Mouse (Mus musculus) neural tube, embryonic 11.5 days (tissue): ENCODE data around the gene Slc30a5. TPM values are rescaled to one million over a fixed set of nuclear protein-coding genes. Genes with fewer than 3 reads are reported as not detected.
A peak's percentile ranks its signal among the peaks of the same experiment; 100 is the strongest.
"Not testable (repeated sequence)": the region's sequence is repeated elsewhere in the genome, so short reads cannot be mapped to it uniquely, and the experiment has no call there.

ENCODE experiments used
- ATAC-seq: fragments of 200-750 bp; cut with Nextera tagmentation; 2 replicates; pipeline ENCODE4 v1.8.0; 2017; ENCODE audit warnings: moderate number of reproducible peaks, mild to moderate bottlenecking, moderate TSS enrichment, moderate library complexity; ENCODE audit not compliant: insufficient read depth, low FRiP score, low TSS enrichment
- DNase-seq: peaks from one replicate; pipeline ENCODE4 v3.0.0-alpha.2; 2015; ENCODE audit warnings: low spot score
- H3K27ac ChIP-seq: fragments of 300-500 bp; sonication (generic); 2 replicates; pipeline ENCODE4 v1.5.1; 2014; ENCODE audit warnings: low read depth, mild to moderate bottlenecking, low read length
- H3K27me3 ChIP-seq: fragments of 300-500 bp; sonication (generic); 2 replicates; pipeline ENCODE4 v1.6.1; 2014; ENCODE audit warnings: mild to moderate bottlenecking, low read length, mixed read lengths; ENCODE audit not compliant: control insufficient read depth, insufficient read depth
- H3K36me3 ChIP-seq: fragments of 300-500 bp; sonication (generic); 2 replicates; pipeline ENCODE4 v1.6.1; 2014; ENCODE audit warnings: mild to moderate bottlenecking, low read length, moderate library complexity, mixed read lengths; ENCODE audit not compliant: control insufficient read depth, insufficient read depth
- H3K4me1 ChIP-seq: fragments of 300-500 bp; sonication (generic); 2 replicates; pipeline ENCODE4 v1.6.1; 2014; ENCODE audit warnings: low read length, mixed read lengths; ENCODE audit not compliant: control insufficient read depth, insufficient read depth
- H3K4me2 ChIP-seq: fragments of 300-500 bp; sonication (generic); 2 replicates; pipeline ENCODE4 v1.6.1; 2014; ENCODE audit warnings: low read depth, mild to moderate bottlenecking, moderate library complexity
- H3K4me3 ChIP-seq: fragments of 300-500 bp; sonication (generic); 2 replicates; pipeline ENCODE4 v1.5.1; 2014; ENCODE audit warnings: low read depth, low read length
- H3K9ac ChIP-seq: fragments of 300-500 bp; sonication (generic); 2 replicates; pipeline ENCODE4 v1.6.1; 2014; ENCODE audit warnings: mild to moderate bottlenecking, low read length
- H3K9me3 ChIP-seq: fragments of 300-500 bp; sonication (generic); 2 replicates; pipeline ENCODE4 v1.6.1; 2016; ENCODE audit warnings: low read length; ENCODE audit not compliant: control insufficient read depth
- WGBS: fragments of 180-500 bp; shearing (Covaris S2); extraction: QIAGEN DNeasy Blood & Tissue Kit; methylation state at CpG from one replicate; pipeline ENCODE4 v1.1.7; 2014; 5-methylcytosine and 5-hydroxymethylcytosine counted together
- polyA plus RNA-seq: library from polyadenylated mRNA; unstranded; fragments of >200 nt; fragmentation: Nextera tagmentation; extraction: Ambion mirVana; gene quantifications from 2 replicates; pipeline ENCODE4 v1.2.1, GENCODE M21; 2014

The Slc30a5 gene
- polyA plus RNA-seq, 1 experiment from 2014 or later: 48.2 TPM

DNA sequence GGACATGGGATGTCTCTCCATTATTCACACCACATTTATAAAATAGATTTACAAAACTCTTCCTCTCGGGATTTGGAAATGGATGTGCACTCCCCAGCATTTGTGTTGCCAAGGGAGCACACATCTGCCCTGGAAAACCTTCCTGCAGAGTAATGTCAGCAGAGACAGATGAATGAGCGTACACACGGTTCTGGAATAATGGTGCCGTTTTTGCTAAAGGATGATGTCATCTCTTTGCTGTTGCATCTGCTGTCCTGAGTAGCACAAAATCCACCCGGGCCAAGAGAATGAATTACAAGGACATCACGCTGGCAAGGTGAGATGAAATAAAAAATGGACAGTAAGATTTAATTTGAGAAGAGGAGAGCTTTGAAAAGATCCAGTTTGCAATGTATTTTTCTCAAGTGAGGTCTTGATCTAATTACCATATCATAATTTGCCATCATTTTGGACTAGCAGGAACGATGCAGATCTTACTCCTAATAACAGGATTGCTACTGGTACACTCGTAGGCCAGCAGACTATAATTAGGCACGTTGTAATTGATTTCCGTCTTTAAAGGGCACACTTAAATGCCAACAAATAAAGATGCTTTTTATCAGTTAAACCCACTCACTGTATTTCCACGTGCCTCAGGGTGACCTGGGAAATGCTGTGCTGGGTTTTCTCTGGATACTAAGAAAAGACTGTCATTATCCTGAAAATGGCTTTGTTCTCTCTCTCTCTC lies 38.4 kb upstream of the Slc30a5 start:
- ATAC-seq: no peak
- no peak overlapping the region for H3K27ac ChIP-seq

DNA sequence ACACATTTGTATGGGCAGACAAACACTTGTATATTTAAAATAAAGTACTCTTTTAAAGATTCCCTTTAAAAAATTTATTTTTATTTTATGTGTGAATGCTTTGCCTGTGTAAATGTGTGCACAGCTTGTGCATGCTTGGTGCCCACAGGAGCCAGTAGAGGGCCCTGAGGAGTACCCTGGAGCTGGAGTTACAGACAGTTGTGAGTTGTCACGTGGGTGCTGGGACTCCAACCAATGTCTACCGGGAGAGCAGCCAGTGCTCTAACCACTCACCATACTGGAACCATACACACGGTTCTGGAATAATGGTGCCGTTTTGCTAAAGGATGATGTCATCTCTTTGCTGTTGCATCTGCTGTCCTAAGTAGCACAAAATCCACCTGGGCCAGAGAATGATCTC lies 36.6 kb upstream of the Slc30a5 start:
- ATAC-seq: no peak
- Histone ChIP-seq H3K36me3 (no peaks in the 10 kb centered on the region), H3K4me1 (no peaks in the 10 kb centered on the region), H3K9me3 (no peaks in the 10 kb centered on the region), H3K9ac (no peak overlapping the region), H3K27ac (no peak overlapping the region), H3K27me3 (no peaks in the 10 kb centered on the region), H3K4me3 (no peak overlapping the region), H3K4me2 (no peak overlapping the region)
- 75% methylated on average over 4 of the region's 4 CpGs for WGBS
- DNase-seq: no peak

More for the DNA sequence above, 38.4 kb upstream of the Slc30a5 start:
- Histone ChIP-seq H3K4me1 (no peaks in the 10 kb centered on the region), H3K9me3 (no peaks in the 10 kb centered on the region), H3K9ac (no peak overlapping the region), H3K4me2 (no peak overlapping the region), H3K36me3 (no peaks in the 10 kb centered on the region), H3K27me3 (no peaks in the 10 kb centered on the region), H3K4me3 (no peak overlapping the region)
- 63% methylated on average over 11 of the region's 11 CpGs for WGBS
- no peak for DNase-seq

DNA sequence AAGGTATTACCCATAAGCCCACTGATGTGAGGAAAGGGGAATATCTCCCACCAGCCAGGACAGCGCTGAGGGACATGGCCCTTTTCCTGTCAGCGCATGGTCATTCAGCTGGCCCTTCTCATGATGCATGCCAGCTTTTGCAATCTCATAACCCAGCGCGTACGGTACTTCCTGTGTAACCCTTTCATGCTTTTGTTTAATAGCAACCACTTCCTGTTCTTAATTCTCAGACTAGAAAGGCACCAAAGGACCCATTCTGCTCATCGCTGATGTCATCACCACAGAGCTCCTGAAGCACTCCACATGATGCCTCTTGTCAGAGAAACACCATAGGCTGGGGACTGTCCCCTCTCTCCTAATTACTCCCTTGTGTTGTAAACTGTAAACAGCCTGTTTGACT lies 33.1 kb upstream of the Slc30a5 start:
- WGBS: 84% methylated on average over 6 of the region's 6 CpGs
- Histone ChIP-seq H3K36me3 (no peaks in the 10 kb centered on the region), H3K4me1 (no peaks in the 10 kb centered on the region), H3K4me2 (no peak overlapping the region), H3K27ac (no peak overlapping the region), H3K27me3 (no peaks in the 10 kb centered on the region), H3K9ac (no peak overlapping the region), H3K4me3 (no peak overlapping the region), H3K9me3 (no peaks in the 10 kb centered on the region)
- no peak for DNase-seq
- no peak for ATAC-seq

GRCm38 (mm10) chr13:100865744-100866143 lies 32.5 kb upstream of the Slc30a5 start:
- Histone ChIP-seq H3K9ac (no peak overlapping the region), H3K27ac (no peak overlapping the region), H3K36me3 (no peaks in the 10 kb centered on the region), H3K4me2 (no peak overlapping the region), H3K4me3 (no peak overlapping the region), H3K9me3 (no peaks in the 10 kb centered on the region), H3K27me3 (no peaks in the 10 kb centered on the region), H3K4me1 (no peaks in the 10 kb centered on the region)
- DNase-seq (no peak), ATAC-seq (no peak)

DNA sequence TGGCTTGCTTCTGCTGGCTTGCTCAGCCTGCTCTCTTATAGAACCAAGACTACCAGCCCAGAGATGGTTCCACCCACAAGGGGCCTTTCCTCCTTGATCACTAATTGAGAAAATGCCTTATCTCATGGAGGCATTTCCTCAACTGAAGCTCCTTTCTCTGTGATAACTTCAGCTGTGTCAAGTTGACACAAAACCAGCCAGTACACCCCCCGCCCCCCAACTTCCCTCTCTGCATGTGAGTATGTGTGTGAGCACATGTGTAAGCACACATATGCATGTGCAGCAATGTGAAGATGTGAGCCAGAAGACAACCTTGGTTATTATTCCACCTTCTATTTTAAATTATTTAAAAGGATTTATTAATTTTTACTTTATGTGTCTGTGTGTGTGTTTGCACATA lies 30.7 kb upstream of the Slc30a5 start:
- not testable (repeated sequence) for ATAC-seq, H3K27ac ChIP-seq, H3K9me3 ChIP-seq, H3K36me3 ChIP-seq, H3K9ac ChIP-seq, H3K4me3 ChIP-seq, DNase-seq, H3K27me3 ChIP-seq, H3K4me1 ChIP-seq, H3K4me2 ChIP-seq
- WGBS: 81% methylated on average over 1 of the region's 1 CpGs

GRCm38 (mm10) chr13:100859117-100859516 lies 25.9 kb upstream of the Slc30a5 start:
- no peak overlapping the region for H3K4me3 ChIP-seq
- no peak overlapping the region for H3K4me2 ChIP-seq
- no peaks in the 10 kb centered on the region for H3K36me3 ChIP-seq
- no peaks in the 10 kb centered on the region for H3K4me1 ChIP-seq
- H3K9ac ChIP-seq: no peak overlapping the region
- no peaks in the 10 kb centered on the region for H3K9me3 ChIP-seq
- no peak for ATAC-seq
- WGBS: 89% methylated on average over 7 of the region's 7 CpGs
- no peak overlapping the region for H3K27ac ChIP-seq
- DNase-seq: no peak
- H3K27me3 ChIP-seq: no peaks in the 10 kb centered on the region

- Histone ChIP-seq H3K4me3 (no peak overlapping the region), H3K9me3 (no peaks in the 10 kb centered on the region), H3K4me1 (no peaks in the 10 kb centered on the region), H3K36me3 (no peaks in the 10 kb centered on the region), H3K4me2 (no peak overlapping the region), H3K27me3 (no peaks in the 10 kb centered on the region), H3K27ac (no peak overlapping the region), H3K9ac (no peak overlapping the region)
- ATAC-seq (no peak), DNase-seq (peak; percentile 16)
- 58% methylated on average over 4 of the region's 4 CpGs for WGBS
These were observed 20.9 kb upstream of the Slc30a5 start for GRCm38 (mm10) chr13:100854174-100854573.

DNA sequence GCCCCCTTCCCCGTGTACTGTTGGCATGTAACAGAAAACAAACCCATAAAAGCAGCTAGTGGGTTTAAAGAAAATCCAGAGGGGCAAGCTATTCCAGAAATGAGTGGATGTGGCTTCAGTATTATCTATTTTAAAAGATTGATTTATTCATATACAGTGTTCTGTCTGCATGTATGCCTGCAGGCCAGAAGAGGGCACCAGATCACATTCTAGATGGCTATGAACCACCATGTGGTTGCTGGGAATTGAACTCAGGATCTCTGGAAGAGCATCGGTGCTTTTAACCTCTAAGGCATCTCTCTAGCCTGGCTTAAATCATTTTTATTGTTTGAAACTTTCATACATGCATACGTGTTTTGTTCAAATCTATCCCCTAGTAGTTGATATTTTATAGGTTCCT lies 19.9 kb upstream of the Slc30a5 start:
- no peak for ATAC-seq
- no peak overlapping the region for H3K9ac ChIP-seq
- H3K9me3 ChIP-seq: no peaks in the 10 kb centered on the region
- no peaks in the 10 kb centered on the region for H3K36me3 ChIP-seq
- 69% methylated on average over 3 of the region's 3 CpGs for WGBS
- no peaks in the 10 kb centered on the region for H3K4me1 ChIP-seq
- H3K27me3 ChIP-seq: no peaks in the 10 kb centered on the region
- no peak overlapping the region for H3K4me2 ChIP-seq
- H3K27ac ChIP-seq: no peak overlapping the region
- no peak overlapping the region for H3K4me3 ChIP-seq
- no peak for DNase-seq

DNA sequence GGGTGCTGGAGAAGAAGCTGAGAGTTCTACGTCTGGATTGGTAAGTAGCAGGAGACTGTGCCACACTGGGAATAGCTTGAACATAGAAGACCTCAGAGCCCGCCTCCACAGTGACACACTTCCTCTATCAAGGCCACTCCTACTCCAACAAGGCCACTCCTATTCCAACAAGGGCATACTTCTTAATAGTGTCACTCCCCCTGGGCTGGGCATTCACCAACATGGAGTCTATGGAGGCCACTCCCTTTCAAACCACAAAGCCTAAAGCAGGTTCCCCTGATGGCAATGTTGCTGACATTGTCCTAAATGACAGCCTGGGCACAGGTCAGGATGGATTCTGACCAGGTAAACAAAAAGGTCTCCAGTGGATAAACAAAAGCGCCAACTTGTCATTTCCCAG lies 15.9 kb upstream of the Slc30a5 start:
- ATAC-seq (no peak), DNase-seq (no peak)
- no peak overlapping the region for H3K4me2 ChIP-seq
- no peaks in the 10 kb centered on the region for H3K4me1 ChIP-seq
- H3K9me3 ChIP-seq: no peaks in the 10 kb centered on the region
- no peak overlapping the region for H3K27ac ChIP-seq
- H3K9ac ChIP-seq: no peak overlapping the region
- no peak overlapping the region for H3K4me3 ChIP-seq
- no peaks in the 10 kb centered on the region for H3K27me3 ChIP-seq
- WGBS: 92% methylated on average over 3 of the region's 3 CpGs
- H3K36me3 ChIP-seq: no peaks in the 10 kb centered on the region
